Mouse (Mus musculus): ENCODE results near the gene Btbd11.

GRCm38 (mm10) chr10:85572571-85572970 is 186.0 kb downstream of the Btbd11 start:
- TF ChIP-seq CTCF (IDR thresholded peaks at IDR 0.05; ENCODE audit: low read depth, low read length) (no peak), POLR2A (IDR thresholded peaks at IDR 0.05; ENCODE audit: insufficient read depth, low read length) (no peak), EP300 (IDR thresholded peaks at IDR 0.05; ENCODE audit: insufficient read depth, low read depth, low read length) (no peak)
